Mouse (Mus musculus): Measurements from ENCODE around the gene Mettl26. TPM values are rescaled to one million over a fixed set of nuclear protein-coding genes. Genes with fewer than 3 reads are reported as not detected.
"Not testable (repeated sequence)": the region's sequence is repeated elsewhere in the genome, so short reads cannot be mapped to it uniquely, and the experiment has no call there.

The Mettl26 gene
- polyA plus RNA-seq, 2 experiments: 46.5 to 47.6 TPM

DNA sequence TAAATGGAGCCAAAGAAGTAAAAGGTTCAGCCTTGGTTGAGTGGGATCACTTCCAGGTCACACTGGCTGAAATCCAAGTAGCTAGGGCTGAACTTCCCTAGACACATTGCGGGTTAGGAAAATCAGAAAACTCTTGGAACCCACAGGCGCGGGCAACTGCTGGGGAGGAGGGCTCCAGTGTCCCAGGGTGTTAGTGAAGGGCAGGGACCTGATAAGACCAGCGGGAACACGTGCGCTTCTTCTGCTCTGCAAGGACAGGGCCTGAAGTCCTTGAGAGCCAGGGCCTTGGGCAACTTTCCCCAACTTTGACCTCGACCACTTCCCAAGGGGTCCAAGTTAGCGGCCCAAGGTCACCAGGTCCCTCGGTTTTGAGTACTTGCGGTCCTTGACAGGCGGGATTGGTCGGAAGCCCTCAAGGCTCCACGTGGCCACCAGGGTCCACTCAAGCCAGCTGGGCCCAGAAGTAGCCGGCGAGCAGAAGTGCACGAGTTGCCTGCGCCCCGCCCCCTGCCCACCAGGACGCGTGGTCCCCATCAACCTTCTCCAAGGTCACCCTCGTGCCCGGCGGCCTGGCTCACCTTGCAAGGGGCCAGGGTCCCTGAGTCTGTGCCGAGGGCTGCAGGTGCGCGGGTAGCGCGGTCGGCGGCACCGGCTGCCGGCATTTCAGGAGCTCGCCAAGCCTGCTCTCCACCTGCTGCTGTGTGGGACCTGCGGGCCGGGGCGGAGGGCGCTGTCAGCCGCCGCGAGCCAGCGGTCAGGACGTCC is 6.9 kb upstream of the Mettl26 start:
- peak overlapping the region; percentile 60 for H3K9ac ChIP-seq (replicated peaks)
- H3K9me3 ChIP-seq (ENCODE audit: control insufficient read depth, low read length): no peaks in the 10 kb centered on the region
- H3K4me2 ChIP-seq (ENCODE audit: low read depth): peak overlapping the region; percentile 85
- no peak for DNase-seq (ENCODE audit: low read depth in 3 of 3, low spot score in 3 of 3)
- TF ChIP-seq EP300 (IDR thresholded peaks at IDR 0.05; ENCODE audit: low read depth): no peak
- no peak for TF ChIP-seq CTCF (IDR thresholded peaks at IDR 0.05; ENCODE audit: low read depth)
- peak overlapping the region; percentile 54 to 77 for H3K4me3 ChIP-seq (ENCODE audit: insufficient read depth in 1 of 2, low read depth in 2 of 2, low read length in 2 of 2)
- ATAC-seq (ENCODE audit: insufficient read depth): peak; percentile 63
- peak overlapping the region; percentile 32 for H3K27ac ChIP-seq
- H3K27me3 ChIP-seq (ENCODE audit: control insufficient read depth, insufficient read depth, low read length): no peaks in the 10 kb centered on the region
- peaks cover 0 to 15% of the 10 kb centered on the region in 2 experiments; a peak in 3 of 4 replicates for H3K4me1 ChIP-seq (replicated peaks; ENCODE audit: control insufficient read depth in 2 of 2, insufficient read depth in 2 of 2, low read length in 1 of 2)
- H3K36me3 ChIP-seq (replicated peaks; ENCODE audit: control insufficient read depth, insufficient read depth, low read depth): no peaks in the 10 kb centered on the region; the same call in 1 of the 2 replicates
- under 1% methylated on average over 42 of the region's 42 CpGs for whole genome bisulfite sequencing (ENCODE audit: insufficient replicate concordance)

DNA sequence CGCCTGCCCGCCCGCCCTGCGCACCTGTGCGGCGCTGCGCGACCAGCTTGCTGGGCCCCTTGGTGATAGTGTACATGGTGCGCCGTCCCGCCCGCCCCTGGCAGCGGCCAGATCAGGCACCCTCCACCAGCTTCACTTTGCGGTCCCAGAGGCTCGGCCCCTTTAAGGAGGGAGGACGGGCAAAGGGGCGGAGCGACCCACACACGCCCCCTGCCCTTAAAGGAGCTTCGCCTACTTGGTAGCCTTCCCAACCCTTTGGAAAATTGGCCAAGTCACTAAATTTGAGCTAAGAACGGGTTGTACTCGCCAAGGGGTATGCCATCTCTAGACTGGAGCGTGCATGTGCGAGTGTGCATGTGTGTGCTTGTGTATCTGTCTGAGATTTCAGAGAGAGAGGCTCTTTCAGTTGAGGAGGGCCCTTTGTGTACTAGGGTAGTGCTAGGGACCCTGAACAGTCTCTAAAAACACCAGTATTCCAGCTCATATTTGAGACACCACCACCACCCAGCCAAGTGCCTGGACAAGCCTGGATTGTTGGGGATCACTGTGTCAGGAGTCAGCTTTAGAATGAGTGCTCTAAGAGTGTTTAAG is 6.2 kb upstream of the Mettl26 start, which contains the start of gene Mcrip2:
Gene Mcrip2 (minus strand): TSS at position 164 of the 591 bp plus-strand sequence.
- DNase-seq (ENCODE audit: low read depth in 3 of 3, low spot score in 3 of 3) (no peak), ATAC-seq (ENCODE audit: insufficient read depth) (peak; percentile 76)
- no peaks in the 10 kb centered on the region for H3K27me3 ChIP-seq (ENCODE audit: control insufficient read depth, insufficient read depth, low read length)
- peak within 1 kb of the TSS; percentile 32 for H3K27ac ChIP-seq
- H3K4me3 ChIP-seq (ENCODE audit: insufficient read depth in 1 of 2, low read depth in 2 of 2, low read length in 2 of 2): peak within 1 kb of the TSS; percentile 54 to 77
- H3K9ac ChIP-seq (replicated peaks): peak within 1 kb of the TSS; percentile 60
- peaks cover 0 to 15% of the 10 kb centered on the region in 2 experiments; a peak in 3 of 4 replicates for H3K4me1 ChIP-seq (replicated peaks; ENCODE audit: control insufficient read depth in 2 of 2, insufficient read depth in 2 of 2, low read length in 1 of 2)
- under 1% methylated on average over 24 of the region's 24 CpGs for WGBS (ENCODE audit: insufficient replicate concordance)
- TF ChIP-seq EP300 (IDR thresholded peaks at IDR 0.05; ENCODE audit: low read depth) (no peak), CTCF (IDR thresholded peaks at IDR 0.05; ENCODE audit: low read depth) (0 out of 2 replicates have a peak, but pooled peaks have one; percentile 7)
- peak within 1 kb of the TSS; percentile 85 for H3K4me2 ChIP-seq (ENCODE audit: low read depth)
- H3K9me3 ChIP-seq (ENCODE audit: control insufficient read depth, low read length): no peaks in the 10 kb centered on the region
- H3K36me3 ChIP-seq (replicated peaks; ENCODE audit: control insufficient read depth, insufficient read depth, low read depth): no peaks in the 10 kb centered on the region; the same call in 1 of the 2 replicates

DNA sequence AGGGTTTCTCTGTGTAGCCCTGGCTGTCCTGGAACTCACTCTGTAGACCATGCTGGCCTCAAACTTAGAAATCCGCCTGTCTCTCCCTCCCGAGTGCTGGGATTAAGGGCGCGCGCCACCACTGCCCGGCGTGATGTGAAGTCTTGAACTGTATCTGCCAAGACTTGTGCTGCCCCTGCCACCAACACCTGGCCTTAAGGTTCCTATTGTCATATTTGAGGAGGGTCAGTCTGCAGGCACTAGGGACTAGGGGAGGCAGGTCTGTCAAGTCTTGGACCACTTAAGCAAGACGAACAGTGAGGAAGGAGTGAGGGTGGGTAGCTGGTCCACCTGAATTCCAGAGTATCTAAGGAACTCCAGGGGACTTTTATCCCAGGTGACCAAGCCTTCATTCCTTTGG is 5.4 kb upstream of the Mettl26 start:
- DNase-seq (ENCODE audit: low read depth in 3 of 3, low spot score in 3 of 3) (no peak), ATAC-seq (ENCODE audit: insufficient read depth) (no peak)
- no peak overlapping the region for H3K4me3 ChIP-seq (ENCODE audit: insufficient read depth in 1 of 2, low read depth in 2 of 2, low read length in 2 of 2)
- 87% methylated on average over 8 of the region's 8 CpGs for WGBS (ENCODE audit: insufficient replicate concordance)
- no peak overlapping the region for H3K9ac ChIP-seq (replicated peaks)
- no peak overlapping the region for H3K4me2 ChIP-seq (ENCODE audit: low read depth)
- TF ChIP-seq EP300 (IDR thresholded peaks at IDR 0.05; ENCODE audit: low read depth): no peak
- TF ChIP-seq CTCF (IDR thresholded peaks at IDR 0.05; ENCODE audit: low read depth): no peak
- peaks cover 0 to 22% of the 10 kb centered on the region in 2 experiments; a peak in 3 of 4 replicates for H3K4me1 ChIP-seq (replicated peaks; ENCODE audit: control insufficient read depth in 2 of 2, insufficient read depth in 2 of 2, low read length in 1 of 2)
- H3K27me3 ChIP-seq (ENCODE audit: control insufficient read depth, insufficient read depth, low read length): no peaks in the 10 kb centered on the region
- no peak overlapping the region for H3K27ac ChIP-seq
- H3K9me3 ChIP-seq (ENCODE audit: control insufficient read depth, low read length): no peaks in the 10 kb centered on the region
- H3K36me3 ChIP-seq (replicated peaks; ENCODE audit: control insufficient read depth, insufficient read depth, low read depth): no peaks in the 10 kb centered on the region; the same call in 1 of the 2 replicates

DNA sequence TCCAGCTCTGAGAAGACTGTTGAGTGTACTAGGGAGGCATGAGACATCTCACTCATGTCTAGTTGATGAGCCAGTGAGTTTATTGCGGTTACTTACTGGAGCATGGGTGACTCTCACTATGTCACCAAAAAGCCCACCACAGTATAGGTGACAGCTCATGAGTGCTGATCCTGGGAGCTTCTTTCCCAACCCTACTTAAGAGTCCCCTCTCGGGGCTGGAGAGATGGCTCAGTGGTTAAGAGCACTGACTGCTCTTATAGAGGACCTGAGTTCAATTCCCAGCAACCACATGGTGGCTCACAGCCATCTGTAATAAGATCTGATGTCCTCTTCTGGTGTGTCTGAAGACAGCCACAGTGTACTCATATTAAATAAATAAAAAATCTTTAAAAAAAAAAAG is 4.9 kb upstream of the Mettl26 start:
- Histone ChIP-seq H3K27ac (no peak overlapping the region), H3K4me2 (ENCODE audit: low read depth) (no peak overlapping the region), H3K4me3 (ENCODE audit: insufficient read depth in 1 of 2, low read depth in 2 of 2, low read length in 2 of 2) (no peak overlapping the region), H3K9ac (replicated peaks) (no peak overlapping the region), H3K27me3 (ENCODE audit: control insufficient read depth, insufficient read depth, low read length) (no peaks in the 10 kb centered on the region), H3K9me3 (ENCODE audit: control insufficient read depth, low read length) (no peaks in the 10 kb centered on the region), H3K4me1 (replicated peaks; ENCODE audit: control insufficient read depth in 2 of 2, insufficient read depth in 2 of 2, low read length in 1 of 2) (peaks cover 0 to 22% of the 10 kb centered on the region in 2 experiments; a peak in 3 of 4 replicates), H3K36me3 (replicated peaks; ENCODE audit: control insufficient read depth, insufficient read depth, low read depth) (no peaks in the 10 kb centered on the region; the same call in 1 of the 2 replicates)
- no peak for TF ChIP-seq EP300 (IDR thresholded peaks at IDR 0.05; ENCODE audit: low read depth)
- TF ChIP-seq CTCF (IDR thresholded peaks at IDR 0.05; ENCODE audit: low read depth): no peak
- DNase-seq (ENCODE audit: low read depth in 3 of 3, low spot score in 3 of 3) (no peak), ATAC-seq (ENCODE audit: insufficient read depth) (no peak)
- WGBS (ENCODE audit: insufficient replicate concordance): 73% methylated on average over 2 of the region's 2 CpGs

DNA sequence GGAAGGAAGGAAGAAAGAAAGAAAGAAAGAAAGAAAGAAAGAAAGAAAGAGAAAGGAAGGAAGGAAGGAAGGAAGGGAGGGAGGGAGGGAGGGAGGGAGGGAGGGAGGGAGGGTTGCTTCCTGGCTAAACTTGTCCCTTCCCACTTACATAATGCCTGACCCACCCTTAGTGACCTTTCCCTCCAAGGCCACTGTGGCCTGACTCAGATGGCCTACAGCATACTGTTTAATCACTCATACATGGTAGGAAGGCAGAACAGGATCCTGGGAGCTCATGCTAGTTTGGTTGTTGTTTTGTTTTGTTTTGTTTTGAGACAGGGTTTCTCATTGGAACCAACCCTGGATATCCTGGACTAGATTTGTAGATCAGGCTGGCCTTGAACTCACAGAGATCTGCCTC is 3.3 kb upstream of the Mettl26 start:
- not testable (repeated sequence) for H3K36me3 ChIP-seq (replicated peaks; ENCODE audit: control insufficient read depth, insufficient read depth, low read depth); ATAC-seq (ENCODE audit: insufficient read depth); DNase-seq (ENCODE audit: low read depth in 3 of 3, low spot score in 3 of 3)

More for the DNA sequence above, 3.3 kb upstream of the Mettl26 start:
- peaks cover 4 to 24% of the 10 kb centered on the region in 2 experiments for H3K4me1 ChIP-seq (replicated peaks; ENCODE audit: control insufficient read depth in 2 of 2, insufficient read depth in 2 of 2, low read length in 1 of 2)
- not testable (repeated sequence) for H3K27me3 ChIP-seq (ENCODE audit: control insufficient read depth, insufficient read depth, low read length); H3K4me3 ChIP-seq (ENCODE audit: insufficient read depth in 1 of 2, low read depth in 2 of 2, low read length in 2 of 2); H3K4me2 ChIP-seq (ENCODE audit: low read depth); H3K9ac ChIP-seq (replicated peaks); H3K27ac ChIP-seq; H3K9me3 ChIP-seq (ENCODE audit: control insufficient read depth, low read length)

Measured in liver, embryonic 14.5 days (tissue).